Mouse (Mus musculus) erythroblast, embryonic 14.5 days (primary cell): ENCODE measurements around the gene Il3ra.

Source experiments
- GATA1 ChIP-seq: IDR thresholded peaks from 2 replicates; pipeline ENCODE4 v1.6.1; 2012; ENCODE audit warnings: low read length, inconsistent platforms, mixed read lengths
- TAL1 ChIP-seq: IDR thresholded peaks from 3 replicates; pipeline ENCODE4 v1.6.1; 2012; ENCODE audit warnings: low read length, inconsistent platforms, mixed read lengths

GRCm38 (mm10) chr14:14352606-14353005, 6.5 kb downstream of the Il3ra start:
- TF ChIP-seq TAL1, result no peak
- TF ChIP-seq GATA1, result no peak
